Mouse (Mus musculus): ENCODE measurements around the gene Sdhb.

GRCm38 (mm10) chr4:141020811-141021613 lies 60.0 kb downstream of the Sdhb start:
- TF ChIP-seq RCOR1 (IDR thresholded peaks at IDR 0.05; ENCODE audit: low read depth, low read length) (no peak), CTCF (IDR thresholded peaks at IDR 0.05 in 2 of 3, conservative IDR thresholded peaks at IDR 0.05 in 1 of 3; ENCODE audit: control insufficient read depth in 1 of 3, insufficient read depth in 1 of 3, low read depth in 2 of 3, low read length in 3 of 3, poor library complexity in 1 of 3, severe bottlenecking in 1 of 3) (no peak), TBP (IDR thresholded peaks at IDR 0.05; ENCODE audit: low read depth, low read length) (no peak), KAT2A (conservative IDR thresholded peaks at IDR 0.05; ENCODE audit: low read depth, low read length) (no peak), POLR2A (IDR thresholded peaks at IDR 0.05; ENCODE audit: control insufficient read depth in 1 of 2, insufficient read depth in 1 of 2, low read depth in 1 of 2, low read length in 2 of 2, poor library complexity in 1 of 2) (no peak), MEF2A (IDR thresholded peaks at IDR 0.05; ENCODE audit: extremely low read depth, insufficient replicate concordance, low read depth, low read length, poor library complexity, severe bottlenecking) (no peak), GATA1 (IDR thresholded peaks at IDR 0.05; ENCODE audit: low read depth, low read length) (no peak), MAFK (IDR thresholded peaks at IDR 0.05; ENCODE audit: borderline replicate concordance, low read depth, low read length) (no peak)
